Mouse (Mus musculus): Measurements from ENCODE around the gene Fxyd2. TPM values are rescaled to one million over a fixed set of nuclear protein-coding genes. Genes with fewer than 3 reads are reported as not detected.

Fxyd2 gene
- 10.8 and 14.3 TPM in 2 replicates for polyA plus RNA-seq (2015; fragmentation: Nextera tagmentation; extraction: Ambion mirVana)

- Histone ChIP-seq H3K27ac (ENCODE audit: low read length) (no peak within 1 kb of the TSS), H3K9me3 (replicated peaks; ENCODE audit: control insufficient read depth, low read length, poor library complexity, severe bottlenecking) (no peaks in the 10 kb centered on the region), H3K4me1 (ENCODE audit: control insufficient read depth, insufficient read depth, low read length) (no peaks in the 10 kb centered on the region), H3K4me3 (ENCODE audit: low read depth, low read length) (no peak within 1 kb of the TSS), H3K27me3 (ENCODE audit: control insufficient read depth, insufficient read depth, low read depth, low read length) (no peaks in the 10 kb centered on the region), H3K9ac (ENCODE audit: low read depth, low read length) (no peak within 1 kb of the TSS), H3K36me3 (ENCODE audit: control insufficient read depth, insufficient read depth, low read length) (0 out of 2 replicates have a peak, but pooled peaks cover 2% of the 10 kb centered on the region), H3K4me2 (ENCODE audit: low read length) (no peak within 1 kb of the TSS)
- 80% methylated on average over 4 of the region's 4 CpGs for WGBS
- ATAC-seq, result no peak
Observed at GRCm38 (mm10) chr9:45399434-45399833, at the start of gene Fxyd2. Fxyd2 (plus strand) TSS chr9:45399669.

DNA sequence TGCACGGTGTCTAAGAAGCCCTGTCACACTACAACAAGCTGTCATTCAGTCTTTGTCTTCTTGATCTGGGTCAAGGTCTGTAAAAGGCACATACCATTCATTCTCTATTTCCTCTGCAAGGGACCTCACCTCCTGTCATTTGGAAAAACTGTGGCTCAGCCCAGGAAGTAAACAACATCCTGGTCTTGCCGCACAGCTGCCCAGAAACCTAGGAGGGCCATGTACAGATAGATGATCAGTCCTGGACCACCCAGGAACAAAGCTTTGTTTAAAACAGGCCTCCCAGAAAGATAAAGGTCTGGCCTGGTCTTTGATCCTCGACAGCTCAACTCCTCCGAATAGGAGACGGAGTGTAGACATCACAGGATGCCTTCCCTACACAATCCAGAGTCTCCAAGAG lies 49.6 kb upstream of the Fxyd2 start:
- Histone ChIP-seq H3K9me3 (replicated peaks; ENCODE audit: control insufficient read depth, low read length, poor library complexity, severe bottlenecking) (no peaks in the 10 kb centered on the region), H3K4me2 (ENCODE audit: low read length) (no peak overlapping the region), H3K27ac (ENCODE audit: low read length) (no peak overlapping the region), H3K9ac (ENCODE audit: low read depth, low read length) (no peak overlapping the region), H3K27me3 (ENCODE audit: control insufficient read depth, insufficient read depth, low read depth, low read length) (no peaks in the 10 kb centered on the region), H3K4me3 (ENCODE audit: low read depth, low read length) (no peak overlapping the region), H3K36me3 (ENCODE audit: control insufficient read depth, insufficient read depth, low read length) (no peaks in the 10 kb centered on the region), H3K4me1 (ENCODE audit: control insufficient read depth, insufficient read depth, low read length) (no peaks in the 10 kb centered on the region)
- WGBS, result 44% methylated on average over 5 of the region's 5 CpGs
- ATAC-seq, result no peak

- no peaks in the 10 kb centered on the region for H3K9me3 ChIP-seq (replicated peaks; ENCODE audit: control insufficient read depth, low read length, poor library complexity, severe bottlenecking)
- 85% methylated on average over 2 of the region's 2 CpGs for WGBS
- H3K36me3 ChIP-seq (ENCODE audit: control insufficient read depth, insufficient read depth, low read length), result no peaks in the 10 kb centered on the region
- H3K4me3 ChIP-seq (ENCODE audit: low read depth, low read length), result no peak overlapping the region
- no peaks in the 10 kb centered on the region for H3K4me1 ChIP-seq (ENCODE audit: control insufficient read depth, insufficient read depth, low read length)
- H3K27ac ChIP-seq (ENCODE audit: low read length), result no peak overlapping the region
- H3K4me2 ChIP-seq (ENCODE audit: low read length), result no peak overlapping the region
- H3K27me3 ChIP-seq (ENCODE audit: control insufficient read depth, insufficient read depth, low read depth, low read length), result no peaks in the 10 kb centered on the region
- ATAC-seq, result no peak
- H3K9ac ChIP-seq (ENCODE audit: low read depth, low read length), result no peak overlapping the region
Observed at GRCm38 (mm10) chr9:45355192-45355591, 44.3 kb upstream of the Fxyd2 start.

DNA sequence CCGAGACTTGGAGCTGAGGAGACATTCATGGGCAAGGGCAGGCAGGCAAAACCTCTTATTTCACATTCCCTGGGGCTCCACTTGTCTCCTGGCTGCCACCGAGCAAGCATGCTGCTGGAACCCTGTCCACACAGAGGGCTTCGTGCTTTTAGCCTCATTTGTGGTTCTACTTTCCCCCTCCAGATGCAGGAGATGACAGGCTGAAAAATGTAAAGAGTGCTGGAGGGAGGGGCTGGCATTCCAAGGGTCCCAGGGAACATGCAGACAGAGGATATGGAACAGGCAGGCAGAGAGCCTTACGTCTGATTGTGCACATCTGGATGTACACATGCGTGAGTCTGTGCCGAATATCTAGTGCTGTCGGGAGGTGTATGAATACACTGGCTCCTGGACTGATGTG lies 41.1 kb upstream of the Fxyd2 start:
- Histone ChIP-seq H3K9ac (ENCODE audit: low read depth, low read length) (no peak overlapping the region), H3K27ac (ENCODE audit: low read length) (no peak overlapping the region), H3K4me1 (ENCODE audit: control insufficient read depth, insufficient read depth, low read length) (no peaks in the 10 kb centered on the region), H3K9me3 (replicated peaks; ENCODE audit: control insufficient read depth, low read length, poor library complexity, severe bottlenecking) (no peaks in the 10 kb centered on the region), H3K4me3 (ENCODE audit: low read depth, low read length) (no peak overlapping the region), H3K4me2 (ENCODE audit: low read length) (no peak overlapping the region), H3K36me3 (ENCODE audit: control insufficient read depth, insufficient read depth, low read length) (no peaks in the 10 kb centered on the region), H3K27me3 (ENCODE audit: control insufficient read depth, insufficient read depth, low read depth, low read length) (no peaks in the 10 kb centered on the region)
- WGBS, result 83% methylated on average over 7 of the region's 7 CpGs
- ATAC-seq, result no peak

- Histone ChIP-seq H3K27me3 (ENCODE audit: control insufficient read depth, insufficient read depth, low read depth, low read length) (no peaks in the 10 kb centered on the region), H3K27ac (ENCODE audit: low read length) (no peak overlapping the region), H3K4me1 (ENCODE audit: control insufficient read depth, insufficient read depth, low read length) (no peaks in the 10 kb centered on the region), H3K4me2 (ENCODE audit: low read length) (no peak overlapping the region), H3K4me3 (ENCODE audit: low read depth, low read length) (no peak overlapping the region), H3K9me3 (replicated peaks; ENCODE audit: control insufficient read depth, low read length, poor library complexity, severe bottlenecking) (no peaks in the 10 kb centered on the region), H3K36me3 (ENCODE audit: control insufficient read depth, insufficient read depth, low read length) (no peaks in the 10 kb centered on the region), H3K9ac (ENCODE audit: low read depth, low read length) (no peak overlapping the region)
- WGBS, result 39% methylated on average over 2 of the region's 2 CpGs
- ATAC-seq, result no peak
Observed at GRCm38 (mm10) chr9:45362051-45362461, 37.4 kb upstream of the Fxyd2 start.

- H3K9me3 ChIP-seq (replicated peaks; ENCODE audit: control insufficient read depth, low read length, poor library complexity, severe bottlenecking), result no peaks in the 10 kb centered on the region
- no peak for ATAC-seq
- H3K4me1 ChIP-seq (ENCODE audit: control insufficient read depth, insufficient read depth, low read length), result no peaks in the 10 kb centered on the region
- no peak overlapping the region for H3K4me3 ChIP-seq (ENCODE audit: low read depth, low read length)
- no peak overlapping the region for H3K9ac ChIP-seq (ENCODE audit: low read depth, low read length)
- no peak overlapping the region for H3K27ac ChIP-seq (ENCODE audit: low read length)
- H3K27me3 ChIP-seq (ENCODE audit: control insufficient read depth, insufficient read depth, low read depth, low read length), result no peaks in the 10 kb centered on the region
- H3K4me2 ChIP-seq (ENCODE audit: low read length), result no peak overlapping the region
- 58% methylated on average over 7 of the region's 7 CpGs for WGBS
- no peaks in the 10 kb centered on the region for H3K36me3 ChIP-seq (ENCODE audit: control insufficient read depth, insufficient read depth, low read length)
Observed at GRCm38 (mm10) chr9:45363639-45364214, 35.7 kb upstream of the Fxyd2 start.

- 81% methylated on average over 8 of the region's 8 CpGs for WGBS
- no peaks in the 10 kb centered on the region for H3K9me3 ChIP-seq (replicated peaks; ENCODE audit: control insufficient read depth, low read length, poor library complexity, severe bottlenecking)
Observed at GRCm38 (mm10) chr9:45367716-45368115, 31.8 kb upstream of the Fxyd2 start.

GRCm38 (mm10) chr9:45368341-45368901 lies 31.0 kb upstream of the Fxyd2 start:
- H3K36me3 ChIP-seq (ENCODE audit: control insufficient read depth, insufficient read depth, low read length), result no peaks in the 10 kb centered on the region
- no peak for ATAC-seq
- H3K9me3 ChIP-seq (replicated peaks; ENCODE audit: control insufficient read depth, low read length, poor library complexity, severe bottlenecking), result no peaks in the 10 kb centered on the region
- H3K4me1 ChIP-seq (ENCODE audit: control insufficient read depth, insufficient read depth, low read length), result peaks cover 27% of the 10 kb centered on the region
- H3K4me3 ChIP-seq (ENCODE audit: low read depth, low read length), result no peak overlapping the region
- no peak overlapping the region for H3K4me2 ChIP-seq (ENCODE audit: low read length)
- H3K27ac ChIP-seq (ENCODE audit: low read length), result no peak overlapping the region
- no peak overlapping the region for H3K9ac ChIP-seq (ENCODE audit: low read depth, low read length)
- no peaks in the 10 kb centered on the region for H3K27me3 ChIP-seq (ENCODE audit: control insufficient read depth, insufficient read depth, low read depth, low read length)
- WGBS, result 81% methylated on average over 5 of the region's 5 CpGs

More at GRCm38 (mm10) chr9:45367716-45368115, 31.8 kb upstream of the Fxyd2 start:
- Histone ChIP-seq H3K27me3 (ENCODE audit: control insufficient read depth, insufficient read depth, low read depth, low read length) (no peaks in the 10 kb centered on the region), H3K4me1 (ENCODE audit: control insufficient read depth, insufficient read depth, low read length) (peaks cover 25% of the 10 kb centered on the region), H3K9ac (ENCODE audit: low read depth, low read length) (no peak overlapping the region), H3K4me2 (ENCODE audit: low read length) (no peak overlapping the region), H3K36me3 (ENCODE audit: control insufficient read depth, insufficient read depth, low read length) (no peaks in the 10 kb centered on the region), H3K4me3 (ENCODE audit: low read depth, low read length) (no peak overlapping the region), H3K27ac (ENCODE audit: low read length) (no peak overlapping the region)
- ATAC-seq, result no peak

GRCm38 (mm10) chr9:45370117-45370561 lies 29.3 kb upstream of the Fxyd2 start, which contains the start of gene Fxyd6:
Fxyd6 (plus strand) TSS chr9:45370185.
- H3K4me3 ChIP-seq (ENCODE audit: low read depth, low read length), result peak within 1 kb of the TSS; percentile 82
- H3K4me2 ChIP-seq (ENCODE audit: low read length), result peak within 1 kb of the TSS; percentile 75
- H3K27ac ChIP-seq (ENCODE audit: low read length), result peak within 1 kb of the TSS; percentile 92
- no peaks in the 10 kb centered on the region for H3K36me3 ChIP-seq (ENCODE audit: control insufficient read depth, insufficient read depth, low read length)
- H3K9ac ChIP-seq (ENCODE audit: low read depth, low read length), result peak within 1 kb of the TSS; percentile 87
- H3K27me3 ChIP-seq (ENCODE audit: control insufficient read depth, insufficient read depth, low read depth, low read length), result no peaks in the 10 kb centered on the region
- peak; percentile 79 for ATAC-seq
- H3K4me1 ChIP-seq (ENCODE audit: control insufficient read depth, insufficient read depth, low read length), result peaks cover 27% of the 10 kb centered on the region
- no peaks in the 10 kb centered on the region for H3K9me3 ChIP-seq (replicated peaks; ENCODE audit: control insufficient read depth, low read length, poor library complexity, severe bottlenecking)
- WGBS, result under 1% methylated on average over 28 of the region's 28 CpGs

Measured in midbrain, embryonic 16.5 days (tissue).